Mouse (Mus musculus): ENCODE results near the gene Pde11a.

DNA sequence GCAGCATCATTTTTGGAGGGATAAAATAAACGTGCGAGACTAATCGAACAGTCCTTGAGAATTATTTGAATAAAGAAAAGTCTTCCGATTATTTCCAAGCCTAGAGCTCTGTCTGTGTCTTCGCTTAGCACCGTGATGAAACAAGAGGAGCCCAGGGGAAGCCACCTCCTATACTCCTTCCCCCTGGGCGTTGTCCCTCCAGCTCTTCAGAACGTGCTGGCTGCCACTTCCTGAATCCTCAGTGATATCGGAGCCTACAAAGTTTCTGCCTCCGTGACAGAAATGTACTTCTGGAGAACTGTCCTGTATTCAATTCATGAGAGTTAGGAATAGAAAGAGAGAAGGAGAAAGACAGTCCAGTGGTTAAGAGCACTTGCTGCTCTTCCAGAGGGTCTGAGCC lies 74.3 kb downstream of the Pde11a start:
- TF ChIP-seq CTCF (conservative IDR thresholded peaks at IDR 0.05; ENCODE audit: insufficient read depth, insufficient read length, low read depth, low read length) = no peak
- TF ChIP-seq POLR2A (IDR thresholded peaks at IDR 0.05; ENCODE audit: low read depth, low read length) = no peak
